Mouse (Mus musculus) neural tube, embryonic 11.5 days (tissue): ENCODE measurements around the gene Islr. TPM values are rescaled to one million over a fixed set of nuclear protein-coding genes. Genes with fewer than 3 reads are reported as not detected.

ENCODE experiments used
- ATAC-seq: fragments of 200-750 bp; cut with Nextera tagmentation; 2 replicates; pipeline ENCODE4 v1.8.0; 2017; ENCODE audit warnings: moderate number of reproducible peaks, mild to moderate bottlenecking, moderate TSS enrichment, moderate library complexity; ENCODE audit not compliant: insufficient read depth, low FRiP score, low TSS enrichment
- DNase-seq: peaks from one replicate; pipeline ENCODE4 v3.0.0-alpha.2; 2015; ENCODE audit warnings: low spot score
- H3K27ac ChIP-seq: fragments of 300-500 bp; sonication (generic); 2 replicates; pipeline ENCODE4 v1.5.1; 2014; ENCODE audit warnings: low read depth, mild to moderate bottlenecking, low read length
- H3K27me3 ChIP-seq: fragments of 300-500 bp; sonication (generic); 2 replicates; pipeline ENCODE4 v1.6.1; 2014; ENCODE audit warnings: mild to moderate bottlenecking, low read length, mixed read lengths; ENCODE audit not compliant: control insufficient read depth, insufficient read depth
- H3K36me3 ChIP-seq: fragments of 300-500 bp; sonication (generic); 2 replicates; pipeline ENCODE4 v1.6.1; 2014; ENCODE audit warnings: mild to moderate bottlenecking, low read length, moderate library complexity, mixed read lengths; ENCODE audit not compliant: control insufficient read depth, insufficient read depth
- H3K4me1 ChIP-seq: fragments of 300-500 bp; sonication (generic); 2 replicates; pipeline ENCODE4 v1.6.1; 2014; ENCODE audit warnings: low read length, mixed read lengths; ENCODE audit not compliant: control insufficient read depth, insufficient read depth
- H3K4me2 ChIP-seq: fragments of 300-500 bp; sonication (generic); 2 replicates; pipeline ENCODE4 v1.6.1; 2014; ENCODE audit warnings: low read depth, mild to moderate bottlenecking, moderate library complexity
- H3K4me3 ChIP-seq: fragments of 300-500 bp; sonication (generic); 2 replicates; pipeline ENCODE4 v1.5.1; 2014; ENCODE audit warnings: low read depth, low read length
- H3K9ac ChIP-seq: fragments of 300-500 bp; sonication (generic); 2 replicates; pipeline ENCODE4 v1.6.1; 2014; ENCODE audit warnings: mild to moderate bottlenecking, low read length
- H3K9me3 ChIP-seq: fragments of 300-500 bp; sonication (generic); 2 replicates; pipeline ENCODE4 v1.6.1; 2016; ENCODE audit warnings: low read length; ENCODE audit not compliant: control insufficient read depth
- WGBS: fragments of 180-500 bp; shearing (Covaris S2); extraction: QIAGEN DNeasy Blood & Tissue Kit; methylation state at CpG from one replicate; pipeline ENCODE4 v1.1.7; 2014; 5-methylcytosine and 5-hydroxymethylcytosine counted together
- polyA plus RNA-seq: library from polyadenylated mRNA; unstranded; fragments of >200 nt; fragmentation: Nextera tagmentation; extraction: Ambion mirVana; gene quantifications from 2 replicates; pipeline ENCODE4 v1.2.1, GENCODE M21; 2014

The Islr gene
- polyA plus RNA-seq, 1 experiment from 2014 or later: 31.2 TPM

- H3K9ac ChIP-seq: no peak overlapping the region
- no peak overlapping the region for H3K4me3 ChIP-seq
- no peaks in the 10 kb centered on the region for H3K9me3 ChIP-seq
- DNase-seq (no peak), ATAC-seq (no peak)
- no peaks in the 10 kb centered on the region for H3K36me3 ChIP-seq
- H3K27me3 ChIP-seq: peaks cover 47% of the 10 kb centered on the region
- H3K4me2 ChIP-seq: no peak overlapping the region
- no peak overlapping the region for H3K27ac ChIP-seq
- peaks cover 16% of the 10 kb centered on the region for H3K4me1 ChIP-seq
- 63% methylated on average over 9 of the region's 9 CpGs for WGBS
Observed at GRCm38 (mm10) chr9:58194222-58194621, 9.9 kb downstream of the Islr start.

GRCm38 (mm10) chr9:58184456-58184855 lies 19.6 kb downstream of the Islr start:
- no peaks in the 10 kb centered on the region for H3K9me3 ChIP-seq
- no peak overlapping the region for H3K4me2 ChIP-seq
- H3K4me3 ChIP-seq: no peak overlapping the region
- no peak for ATAC-seq
- no peak for DNase-seq
- H3K27ac ChIP-seq: no peak overlapping the region
- H3K9ac ChIP-seq: no peak overlapping the region
- H3K4me1 ChIP-seq: no peaks in the 10 kb centered on the region
- no peaks in the 10 kb centered on the region for H3K36me3 ChIP-seq
- no peaks in the 10 kb centered on the region for H3K27me3 ChIP-seq
- WGBS: 82% methylated on average over 6 of the region's 6 CpGs

- H3K4me2 ChIP-seq: no peak overlapping the region
- no peaks in the 10 kb centered on the region for H3K36me3 ChIP-seq
- H3K9me3 ChIP-seq: no peaks in the 10 kb centered on the region
- H3K27me3 ChIP-seq: no peaks in the 10 kb centered on the region
- H3K9ac ChIP-seq: no peak overlapping the region
- DNase-seq (no peak), ATAC-seq (no peak)
- 98% methylated on average over 2 of the region's 2 CpGs for WGBS
- H3K4me3 ChIP-seq: no peak overlapping the region
- no peak overlapping the region for H3K27ac ChIP-seq
- peaks cover 7% of the 10 kb centered on the region for H3K4me1 ChIP-seq
Observed at GRCm38 (mm10) chr9:58179390-58179789, 24.7 kb downstream of the Islr start.

- ATAC-seq (no peak), DNase-seq (no peak)
- H3K36me3 ChIP-seq: no peaks in the 10 kb centered on the region
- H3K4me2 ChIP-seq: no peak overlapping the region
- no peak overlapping the region for H3K4me3 ChIP-seq
- no peak overlapping the region for H3K9ac ChIP-seq
- H3K4me1 ChIP-seq: peaks cover 7% of the 10 kb centered on the region
- H3K27ac ChIP-seq: no peak overlapping the region
- no peaks in the 10 kb centered on the region for H3K9me3 ChIP-seq
- WGBS: 67% methylated on average over 4 of the region's 4 CpGs
- no peaks in the 10 kb centered on the region for H3K27me3 ChIP-seq
Observed at GRCm38 (mm10) chr9:58177165-58177564, 26.9 kb downstream of the Islr start.

- Histone ChIP-seq H3K4me2 (no peak overlapping the region), H3K4me3 (no peak overlapping the region), H3K4me1 (peaks cover 7% of the 10 kb centered on the region), H3K27me3 (no peaks in the 10 kb centered on the region), H3K9me3 (no peaks in the 10 kb centered on the region), H3K9ac (no peak overlapping the region), H3K36me3 (no peaks in the 10 kb centered on the region), H3K27ac (no peak overlapping the region)
- no peak for DNase-seq
- ATAC-seq: no peak
- WGBS: 47% methylated on average over 5 of the region's 5 CpGs
Observed at GRCm38 (mm10) chr9:58175745-58176487, 28.2 kb downstream of the Islr start.

- H3K4me2 ChIP-seq: no peak overlapping the region
- H3K4me1 ChIP-seq: peaks cover 7% of the 10 kb centered on the region
- H3K27me3 ChIP-seq: no peaks in the 10 kb centered on the region
- H3K4me3 ChIP-seq: no peak overlapping the region
- no peak overlapping the region for H3K9ac ChIP-seq
- no peaks in the 10 kb centered on the region for H3K9me3 ChIP-seq
- H3K27ac ChIP-seq: 0 out of 2 replicates have a peak overlapping the region, but pooled peaks have one; percentile 10
- no peaks in the 10 kb centered on the region for H3K36me3 ChIP-seq
- DNase-seq: no peak
- 23% methylated on average over 5 of the region's 5 CpGs for WGBS
- ATAC-seq: no peak
Observed at GRCm38 (mm10) chr9:58174818-58175251, 29.3 kb downstream of the Islr start.

- no peak overlapping the region for H3K27ac ChIP-seq
- no peaks in the 10 kb centered on the region for H3K36me3 ChIP-seq
- DNase-seq: no peak
- no peaks in the 10 kb centered on the region for H3K9me3 ChIP-seq
- no peak for ATAC-seq
- peaks cover 7% of the 10 kb centered on the region for H3K4me1 ChIP-seq
- H3K27me3 ChIP-seq: no peaks in the 10 kb centered on the region
- no peak overlapping the region for H3K9ac ChIP-seq
- 68% methylated on average over 2 of the region's 2 CpGs for WGBS
- H3K4me2 ChIP-seq: no peak overlapping the region
- H3K4me3 ChIP-seq: no peak overlapping the region
Observed at GRCm38 (mm10) chr9:58172863-58173262, 31.2 kb downstream of the Islr start.

- H3K9me3 ChIP-seq: no peaks in the 10 kb centered on the region
- DNase-seq: no peak
- H3K4me3 ChIP-seq: no peak overlapping the region
- H3K9ac ChIP-seq: no peak overlapping the region
- no peaks in the 10 kb centered on the region for H3K4me1 ChIP-seq
- H3K27ac ChIP-seq: no peak overlapping the region
- WGBS: 84% methylated on average over 6 of the region's 6 CpGs
- H3K36me3 ChIP-seq: no peaks in the 10 kb centered on the region
- no peaks in the 10 kb centered on the region for H3K27me3 ChIP-seq
- H3K4me2 ChIP-seq: no peak overlapping the region
- no peak for ATAC-seq
Observed at GRCm38 (mm10) chr9:58169426-58169825, 34.7 kb downstream of the Islr start.

GRCm38 (mm10) chr9:58168880-58169279 lies 35.2 kb downstream of the Islr start:
- Histone ChIP-seq H3K36me3 (no peaks in the 10 kb centered on the region), H3K9me3 (no peaks in the 10 kb centered on the region), H3K4me1 (no peaks in the 10 kb centered on the region), H3K27ac (no peak overlapping the region), H3K27me3 (no peaks in the 10 kb centered on the region), H3K9ac (no peak overlapping the region), H3K4me3 (no peak overlapping the region), H3K4me2 (no peak overlapping the region)
- WGBS: 76% methylated on average over 3 of the region's 3 CpGs
- no peak for DNase-seq
- ATAC-seq: no peak
